Mouse (Mus musculus): Measurements from ENCODE around the gene Tarbp2.

The Tarbp2 gene

DNA sequence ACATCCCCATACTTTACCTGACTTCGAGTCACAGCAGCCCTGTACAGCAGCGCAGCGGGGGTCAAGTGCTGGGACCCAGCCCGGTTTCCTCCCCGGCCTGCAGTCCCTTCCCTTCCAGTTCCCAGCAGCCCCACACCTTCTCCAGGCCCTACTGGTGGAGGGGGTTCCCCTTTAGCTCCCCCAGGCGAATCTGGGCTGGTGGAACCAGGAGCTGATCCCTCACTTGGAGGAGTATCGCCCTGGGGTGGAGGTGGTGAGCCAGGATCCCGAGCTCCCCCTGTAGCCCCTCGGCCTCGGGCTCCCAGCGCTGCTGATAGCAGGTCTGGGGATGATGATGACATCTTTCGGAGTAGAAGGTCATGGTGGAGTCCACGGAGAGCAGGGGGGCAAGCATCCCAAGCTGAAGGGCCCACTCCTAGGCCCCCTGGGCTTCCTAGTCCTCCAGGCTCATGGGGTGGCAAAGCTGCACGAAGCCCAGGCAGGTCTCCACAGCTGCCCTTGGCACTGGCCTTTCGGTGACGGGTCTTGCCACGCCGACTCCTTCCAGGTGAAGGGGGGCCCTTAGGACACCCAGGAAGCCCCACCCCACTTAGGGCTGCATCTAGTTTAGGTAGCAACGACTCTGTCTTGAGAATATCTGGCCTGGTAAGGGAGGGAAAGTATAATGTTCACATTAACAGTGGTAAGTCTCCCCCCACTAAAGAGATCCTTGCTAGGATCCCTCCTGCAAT is 16.7 kb upstream of the Tarbp2 start:
- ChIA-PET CTCF (interaction anchor here in 1 of 4 experiments (0.6 kb wide), 1 partner anchor 9 kb away, joined by 4 read pairs; no protein-coding TSS in a partner anchor), POLR2A (interaction anchor here (0.5 to 21.1 kb wide), 35 partner anchors 8 to 194 kb away, joined by 3 to 518 read pairs (median 5); partner anchors contain the start of genes Tarbp2 (in 3 of the 4), Map3k12 (in 2 of the 4), Pcbp2 (in 2 of the 4) and Sp1 (in 2 of the 4))

DNA sequence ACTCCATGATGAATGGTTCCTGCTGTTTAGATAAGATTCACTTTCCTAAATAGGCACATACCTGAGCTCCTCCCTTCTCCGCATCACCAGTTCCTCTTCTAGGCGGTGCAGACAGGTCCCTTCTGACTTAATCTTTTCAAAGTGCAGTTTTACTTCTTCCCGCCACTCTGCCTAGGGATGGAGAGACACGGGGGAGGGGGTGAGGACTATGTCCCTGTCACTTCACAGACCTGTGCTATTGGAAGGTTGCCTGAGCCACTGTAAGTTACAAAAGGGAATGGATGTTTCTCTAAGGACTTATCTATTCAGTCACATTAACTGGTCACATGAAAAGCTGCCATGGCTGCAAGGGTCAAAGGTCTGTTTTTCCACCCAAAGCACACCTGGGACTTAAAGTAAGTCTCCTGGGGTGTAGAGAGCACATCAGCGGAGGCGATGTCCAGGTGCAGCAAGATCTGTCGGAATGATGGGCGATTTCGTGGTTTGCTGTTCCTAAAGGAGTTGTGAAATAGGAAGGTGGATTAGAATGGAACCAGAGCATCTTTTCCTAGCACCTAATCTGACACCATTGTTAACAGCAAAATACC is 15.6 kb upstream of the Tarbp2 start:
- ChIA-PET POLR2A (interaction anchor here (0.5 to 21.1 kb wide), 22 partner anchors 7 to 188 kb away, joined by 3 to 518 read pairs (median 10); partner anchors contain the start of genes Tarbp2 (in 3 of the 4), Map3k12 (in 2 of the 4), Pcbp2 (in 2 of the 4) and Npff (in 1 of the 4)), CTCF (no interaction called here)

DNA sequence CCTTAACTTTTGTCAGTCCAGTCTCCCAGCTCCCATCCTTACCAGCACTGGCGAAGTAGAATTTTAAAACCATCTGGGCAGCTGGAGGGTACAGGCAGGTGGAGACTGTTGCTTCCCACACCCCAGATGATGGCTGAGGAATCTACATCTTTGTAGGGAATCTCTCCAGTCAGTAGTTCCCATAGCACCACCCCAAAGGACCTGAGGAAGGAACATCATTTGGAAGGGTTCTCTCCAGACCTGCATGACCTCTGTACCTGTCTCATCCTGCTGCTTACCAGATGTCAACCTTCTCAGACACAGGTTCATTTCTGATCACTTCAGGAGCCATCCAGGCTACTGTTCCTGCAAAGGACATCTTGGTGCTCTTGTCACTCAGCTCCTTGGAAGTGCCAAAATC is 14.5 kb upstream of the Tarbp2 start, which contains the start of gene Gm10337:
Gene Gm10337 (plus strand): TSS at position 276 of the 400 bp plus-strand sequence.
- ChIA-PET CTCF (no interaction called here), POLR2A (interaction anchor here in 2 of 4 experiments (0.8 to 21.1 kb wide), 13 partner anchors 9 to 98 kb away, joined by 3 to 518 read pairs (median 7); partner anchors contain the start of genes Map3k12 (in 2 of the 2), Pcbp2 (in 2 of the 2), Tarbp2 (in 2 of the 2) and Npff (in 1 of the 2))

DNA sequence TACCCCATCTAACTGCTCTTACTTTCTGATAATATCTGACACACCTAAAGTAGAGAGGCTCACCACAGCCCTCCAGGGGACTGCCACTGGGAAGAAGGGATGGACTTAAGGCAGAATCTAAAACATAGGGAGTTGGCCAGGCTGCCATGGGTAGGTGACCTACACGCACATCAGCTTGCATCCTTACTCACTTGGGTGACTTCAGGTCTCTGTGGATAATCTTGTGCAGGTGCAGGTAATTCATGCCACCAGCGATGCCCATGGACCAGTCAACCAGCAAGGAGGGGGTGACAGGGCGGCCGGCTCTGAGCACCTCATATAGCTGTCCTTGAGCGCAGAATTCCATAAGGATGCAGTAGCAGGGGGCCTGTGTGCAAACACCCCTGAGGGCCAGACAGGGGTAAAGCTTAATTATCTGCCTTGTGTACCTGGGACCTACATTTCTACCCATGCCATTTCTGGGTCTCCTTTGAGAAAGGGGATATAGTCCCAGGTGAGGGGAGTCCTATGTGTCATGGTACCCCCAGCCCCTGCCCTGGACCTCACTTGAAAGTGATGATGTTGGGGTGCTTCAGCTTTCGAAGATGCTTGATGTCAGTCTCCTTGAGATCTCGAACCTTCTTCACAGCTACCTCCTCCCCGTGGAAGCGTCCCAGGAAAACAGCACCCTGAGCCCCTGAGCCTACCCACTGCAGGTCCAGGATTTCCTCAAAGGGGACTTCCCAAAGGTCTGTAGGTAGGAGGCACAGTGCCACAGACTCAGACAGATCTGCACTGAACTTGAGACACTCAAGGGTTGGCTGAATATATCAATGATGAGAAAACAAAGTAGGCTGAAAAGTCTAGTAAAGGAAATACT is 13.8 kb upstream of the Tarbp2 start:
- POLR2A ChIA-PET = interaction anchor here (0.6 to 21.1 kb wide), 18 partner anchors 8 to 199 kb away, joined by 3 to 518 read pairs (median 5); partner anchors contain the start of genes Tarbp2 (in 3 of the 4), Map3k12 (in 2 of the 4), Aaas (in 1 of the 4) and Npff (in 1 of the 4)

DNA sequence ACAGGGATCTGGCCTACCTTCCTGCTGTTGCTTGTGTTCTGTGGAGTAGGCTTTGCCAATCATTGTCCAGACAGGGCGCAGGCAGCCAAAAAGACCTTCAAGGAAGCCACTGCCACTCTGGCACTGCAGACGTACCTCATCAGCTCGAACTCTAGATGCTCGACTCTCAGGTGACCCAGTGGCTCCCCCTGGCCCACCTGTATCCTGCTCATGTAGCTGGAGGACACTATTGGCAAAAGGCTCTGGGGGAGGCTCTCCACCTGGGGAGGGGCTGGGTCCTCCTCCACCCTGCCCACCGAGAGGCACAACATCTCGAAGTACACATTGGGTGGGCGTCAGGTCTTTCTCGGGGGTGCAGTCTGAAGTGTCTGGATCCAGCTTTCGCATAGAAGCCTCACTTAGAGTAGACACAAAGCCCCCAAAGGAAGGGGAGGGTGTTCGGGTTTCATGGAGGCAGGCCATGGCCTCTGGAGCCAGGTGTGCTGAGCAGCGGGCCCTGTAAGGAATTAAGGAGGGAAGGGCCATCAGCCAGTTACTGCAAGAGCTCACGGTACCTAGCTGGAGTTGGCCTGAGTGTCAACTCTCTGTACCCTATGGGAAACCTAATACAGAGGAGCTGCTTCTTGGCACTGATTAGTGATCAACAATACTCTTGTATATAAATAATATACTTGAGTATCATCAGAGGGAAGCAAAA is 12.8 kb upstream of the Tarbp2 start:
- POLR2A ChIA-PET = interaction anchor here in 3 of 4 experiments (0.5 to 21.1 kb wide), 20 partner anchors 9 to 719 kb away, joined by 3 to 518 read pairs (median 4); partner anchors contain the start of genes Tarbp2 (in 3 of the 3), Map3k12 (in 2 of the 3), Aaas (in 1 of the 3) and Npff (in 1 of the 3)

More for the DNA sequence above, 13.8 kb upstream of the Tarbp2 start:
- CTCF ChIA-PET = interaction anchor here in 1 of 4 experiments (0.5 kb wide), 1 partner anchor 22 kb away, joined by 3 read pairs; no protein-coding TSS in a partner anchor

DNA sequence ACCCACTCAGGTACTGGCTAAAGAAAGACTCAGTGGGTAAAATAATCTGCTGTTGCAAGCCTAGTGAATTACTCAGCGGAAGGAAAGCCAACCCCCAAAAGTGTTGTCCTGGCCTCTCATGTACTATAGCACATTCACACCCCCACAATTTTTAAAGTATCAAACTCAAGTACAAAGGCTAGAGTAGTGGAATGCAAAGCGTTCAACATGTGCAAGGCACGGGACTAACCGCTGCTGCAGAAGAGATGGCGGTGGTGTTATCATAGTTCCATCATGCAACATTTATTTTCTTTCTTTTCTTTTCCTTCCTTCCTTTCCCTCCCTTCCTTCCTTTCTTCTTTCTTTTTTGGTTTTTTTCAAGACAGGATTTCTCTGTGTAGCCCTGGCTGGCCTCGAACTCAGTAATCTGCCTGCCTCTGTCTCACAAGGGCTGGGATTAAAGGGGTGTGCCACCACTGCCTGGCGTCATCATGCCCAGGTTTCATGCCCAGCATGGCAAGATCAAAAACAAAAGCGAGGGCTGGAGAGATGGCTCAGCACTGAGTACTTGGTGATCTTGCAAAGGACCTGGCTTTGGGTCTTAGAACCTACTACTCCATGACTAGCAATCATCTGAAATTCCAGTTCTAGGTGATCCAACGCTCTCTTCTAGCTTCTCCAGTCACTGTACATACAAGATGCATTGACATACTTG is 12.1 kb upstream of the Tarbp2 start:
- ChIA-PET POLR2A (interaction anchor here in 3 of 4 experiments (0.6 to 21.1 kb wide), 18 partner anchors 10 to 135 kb away, joined by 3 to 518 read pairs (median 6); partner anchors contain the start of genes Tarbp2 (in 3 of the 3), Map3k12 (in 2 of the 3) and Npff (in 1 of the 3)), CTCF (interaction anchor here in 1 of 4 experiments (1.0 kb wide), 1 partner anchor 124 kb away, joined by 3 read pairs; no protein-coding TSS in a partner anchor)

More for the DNA sequence above, 12.8 kb upstream of the Tarbp2 start:
- CTCF ChIA-PET = interaction anchor here in 2 of 4 experiments (0.5 to 1.0 kb wide), 2 partner anchors 11 to 124 kb away, joined by 3 to 4 read pairs; no protein-coding TSS in a partner anchor

DNA sequence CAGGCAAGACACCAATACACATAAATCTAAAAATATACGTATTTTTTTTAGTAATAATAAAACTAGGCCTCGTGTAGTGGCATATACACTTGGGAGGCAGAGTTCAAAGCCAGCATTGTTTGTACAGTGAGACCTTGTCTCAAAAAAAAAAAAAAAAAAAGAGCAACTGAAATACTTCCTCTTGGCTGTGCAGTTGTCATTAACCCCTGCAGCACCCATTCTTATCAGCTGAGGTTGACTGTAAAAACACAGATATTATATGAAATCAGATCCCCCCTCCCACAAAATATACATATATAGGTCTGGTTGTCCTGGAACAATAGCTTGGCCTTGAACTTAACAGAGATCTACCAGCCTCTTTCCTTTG is 11.5 kb upstream of the Tarbp2 start:
- POLR2A ChIA-PET = interaction anchor here in 3 of 4 experiments (0.6 to 21.1 kb wide), 16 partner anchors 12 to 227 kb away, joined by 3 to 518 read pairs (median 8); partner anchors contain the start of genes Tarbp2 (in 2 of the 3), Map3k12 (in 1 of the 3) and Npff (in 1 of the 3)
- CTCF ChIA-PET = interaction anchor here in 2 of 4 experiments (0.6 to 0.7 kb wide), 2 partner anchors 39 to 406 kb away, joined by 3 to 8 read pairs; no protein-coding TSS in a partner anchor

DNA sequence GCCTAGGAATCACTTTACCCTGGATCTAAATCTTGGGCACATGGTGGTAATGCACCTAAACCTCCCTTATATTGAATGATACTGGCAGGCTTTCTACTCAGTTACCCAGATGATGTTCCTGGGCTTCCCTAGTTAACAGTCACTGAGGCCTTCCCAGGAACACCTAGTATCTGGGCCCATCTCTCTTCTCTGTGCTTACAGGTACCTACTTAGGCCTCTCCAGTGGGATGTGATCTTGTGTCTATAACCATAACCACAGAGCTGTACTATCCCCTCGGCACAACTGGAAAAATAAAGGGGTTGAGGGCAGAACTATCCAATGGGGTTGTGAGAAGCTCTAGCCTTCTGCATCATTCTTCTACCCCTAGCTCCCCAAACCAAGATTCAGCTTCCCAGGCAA is 11.1 kb upstream of the Tarbp2 start:
- ChIA-PET POLR2A (interaction anchor here (0.6 to 21.1 kb wide), 26 partner anchors 8 to 227 kb away, joined by 3 to 296 read pairs (median 4); partner anchors contain the start of genes Tarbp2 (in 3 of the 4), Map3k12 (in 1 of the 4), Npff (in 1 of the 4) and Pcbp2 (in 1 of the 4)), CTCF (interaction anchor here in 2 of 4 experiments (0.6 to 0.7 kb wide), 2 partner anchors 39 to 406 kb away, joined by 3 to 8 read pairs; no protein-coding TSS in a partner anchor)

DNA sequence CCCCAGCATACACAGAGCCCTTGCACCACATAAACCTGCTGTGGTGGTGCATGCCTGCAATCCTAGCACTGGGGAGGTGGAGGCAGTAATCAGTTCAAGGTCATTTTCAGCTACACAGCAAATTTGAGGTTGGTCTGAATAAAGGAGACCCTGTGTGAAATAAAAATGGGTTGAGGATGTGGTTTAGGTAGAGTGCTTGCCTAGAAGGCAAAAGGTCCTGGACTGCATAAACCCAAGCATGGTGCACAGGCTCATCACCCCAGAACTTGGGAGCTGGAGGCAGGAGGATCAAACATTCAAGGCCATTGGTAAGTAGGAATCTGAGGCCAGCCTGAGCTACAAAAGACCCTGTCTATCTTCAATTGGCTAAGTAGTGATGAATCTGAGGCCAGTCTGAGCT is 10.4 kb upstream of the Tarbp2 start:
- ChIA-PET CTCF (interaction anchor here in 1 of 4 experiments (1.1 kb wide), 1 partner anchor 37 kb away, joined by 3 read pairs; the partner anchor contains the start of gene Pcbp2), POLR2A (interaction anchor here (0.6 to 21.1 kb wide), 36 partner anchors 7 to 283 kb away, joined by 3 to 296 read pairs (median 4); partner anchors contain the start of genes Tarbp2 (in 4 of the 4), Pcbp2 (in 2 of the 4), Sp1 (in 2 of the 4) and Atf7 (in 1 of the 4))

DNA sequence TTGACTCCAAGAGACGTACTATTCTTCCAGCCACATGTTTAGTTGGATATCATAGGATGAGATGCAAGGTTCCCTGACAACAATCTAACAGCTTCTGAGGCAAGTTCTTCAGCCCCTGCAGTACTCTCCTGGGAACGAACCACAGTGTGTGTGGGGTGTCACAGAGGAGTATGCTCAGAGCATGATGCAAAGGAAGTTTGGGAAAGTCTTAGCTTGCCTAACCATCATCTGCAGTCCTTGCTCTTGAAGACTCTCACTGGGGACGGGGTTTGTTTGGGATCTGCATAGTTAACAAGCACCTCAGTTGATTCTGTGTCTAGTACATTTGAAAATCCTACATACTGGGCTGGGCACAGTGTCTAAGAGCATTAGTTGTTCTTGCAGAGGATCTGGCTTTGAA is 9.7 kb upstream of the Tarbp2 start:
- CTCF ChIA-PET = interaction anchor here in 1 of 4 experiments (1.1 kb wide), 1 partner anchor 38 kb away, joined by 3 read pairs; the partner anchor contains the start of gene Pcbp2
- POLR2A ChIA-PET = interaction anchor here (0.6 to 21.1 kb wide), 30 partner anchors 7 to 284 kb away, joined by 3 to 296 read pairs (median 5); partner anchors contain the start of genes Tarbp2 (in 4 of the 4), Pcbp2 (in 2 of the 4), Sp1 (in 2 of the 4) and Atf7 (in 1 of the 4)

DNA sequence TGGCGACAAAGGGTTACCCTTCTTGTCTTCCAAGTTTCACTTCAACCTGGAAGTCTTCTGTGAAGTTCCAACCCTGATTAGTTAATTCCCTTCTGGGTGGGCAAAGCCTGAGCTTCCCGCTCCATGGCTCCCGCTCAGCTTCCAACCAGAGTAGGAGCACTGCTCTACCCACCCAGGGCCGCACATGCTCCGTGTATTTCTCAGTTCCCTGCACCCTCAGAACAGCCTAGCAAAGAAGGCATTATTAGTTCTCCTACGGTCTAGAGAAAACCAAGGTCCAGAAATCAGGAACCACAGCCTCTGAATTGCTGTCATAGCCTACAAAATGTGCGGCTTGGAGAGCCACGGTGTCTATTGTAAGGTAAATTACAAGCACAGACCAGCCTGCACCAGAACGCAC is 7.9 kb upstream of the Tarbp2 start:
- POLR2A ChIA-PET = interaction anchor here (0.6 to 21.1 kb wide), 49 partner anchors 8 to 374 kb away, joined by 3 to 296 read pairs (median 6); partner anchors contain the start of genes Pcbp2 (in 3 of the 4), Sp1 (in 3 of the 4), Tarbp2 (in 3 of the 4) and Aaas (in 1 of the 4)
- CTCF ChIA-PET = interaction anchor here in 3 of 4 experiments (0.5 to 2.1 kb wide), 6 partner anchors 9 to 131 kb away, joined by 3 to 7 read pairs (median 4); partner anchors contain the start of genes Npff (in 1 of the 3) and Pcbp2 (in 1 of the 3)

DNA sequence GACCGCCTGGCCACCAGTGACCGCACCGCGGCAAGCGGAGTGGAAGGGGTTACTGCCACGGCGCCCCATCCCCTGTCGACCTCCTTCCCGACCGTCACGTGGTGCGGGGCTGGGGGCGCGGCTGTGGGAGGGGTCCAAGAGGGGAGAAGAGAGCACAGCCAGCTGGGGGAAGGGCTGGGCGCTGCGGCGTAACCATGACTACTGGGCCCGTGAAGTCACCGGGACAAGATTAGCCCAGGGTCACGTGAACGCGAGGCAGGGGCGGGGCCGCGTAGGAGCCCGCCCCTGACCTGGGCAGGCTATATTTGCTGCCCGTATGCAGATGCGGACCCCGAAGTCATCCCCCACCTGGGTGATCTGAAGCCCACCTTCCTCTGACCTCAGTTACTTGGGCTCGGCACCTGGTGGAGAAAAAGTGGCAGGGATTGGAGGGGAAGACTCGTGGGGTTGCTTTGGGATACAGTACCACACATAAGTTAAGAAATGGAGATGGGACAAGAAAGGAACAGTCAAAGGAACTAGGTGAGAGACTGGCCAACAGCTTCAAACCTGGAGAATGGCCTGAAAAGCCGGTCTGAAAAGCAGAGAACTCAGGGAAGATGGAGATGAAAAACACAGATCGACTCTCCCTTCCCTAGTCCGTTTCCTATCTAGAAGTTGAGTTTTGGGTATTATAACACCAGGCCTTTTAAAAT is 7.3 kb upstream of the Tarbp2 start:
- CTCF ChIA-PET = interaction anchor here in 3 of 4 experiments (0.5 to 2.1 kb wide), 9 partner anchors 9 to 155 kb away, joined by 3 to 7 read pairs (median 4); partner anchors contain the start of genes Npff (in 1 of the 3) and Pcbp2 (in 1 of the 3)

DNA sequence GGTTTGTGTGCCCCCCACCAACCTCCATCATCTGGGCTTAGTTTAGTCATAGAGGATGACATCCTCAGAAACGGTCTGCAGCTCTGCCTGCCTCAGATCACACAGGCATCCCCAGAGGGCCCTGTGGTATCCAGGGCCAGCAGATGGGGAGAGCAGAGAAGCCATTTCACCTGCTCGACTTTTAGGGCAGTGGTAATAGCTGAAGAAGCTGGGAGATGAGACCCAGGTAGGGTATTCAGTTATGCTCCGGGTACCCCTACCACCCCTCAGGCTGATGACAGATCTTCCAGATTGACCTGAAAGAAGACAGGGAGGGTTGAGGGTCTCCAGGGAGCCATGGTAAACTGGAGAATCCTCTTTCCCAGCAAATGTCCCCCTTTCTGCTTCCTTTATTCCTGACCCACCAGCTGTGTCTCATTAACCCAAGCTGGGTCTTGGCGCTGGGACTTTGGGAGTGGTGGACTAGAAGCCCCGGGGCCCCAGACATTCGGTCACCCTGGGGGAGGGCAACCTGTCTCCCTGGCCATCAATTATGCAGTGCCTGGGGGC is 6.6 kb upstream of the Tarbp2 start:
- ChIA-PET CTCF (interaction anchor here in 2 of 4 experiments (1.0 to 2.1 kb wide), 3 partner anchors 14 to 156 kb away, joined by 3 to 7 read pairs (median 3); partner anchors contain the start of genes Npff (in 1 of the 2) and Pcbp2 (in 1 of the 2)), POLR2A (interaction anchor here in 3 of 4 experiments (0.5 to 21.1 kb wide), 30 partner anchors 10 to 1245 kb away, joined by 3 to 296 read pairs (median 6); partner anchors contain the start of genes Pcbp2 (in 2 of the 3), Sp1 (in 2 of the 3), Map3k12 (in 1 of the 3) and Npff (in 1 of the 3))

More for the DNA sequence above, 7.3 kb upstream of the Tarbp2 start:
- POLR2A ChIA-PET = interaction anchor here (0.6 to 21.1 kb wide), 54 partner anchors 7 to 1245 kb away, joined by 3 to 296 read pairs (median 6); partner anchors contain the start of genes Pcbp2 (in 3 of the 4), Sp1 (in 3 of the 4), Tarbp2 (in 3 of the 4) and Aaas (in 1 of the 4)

DNA sequence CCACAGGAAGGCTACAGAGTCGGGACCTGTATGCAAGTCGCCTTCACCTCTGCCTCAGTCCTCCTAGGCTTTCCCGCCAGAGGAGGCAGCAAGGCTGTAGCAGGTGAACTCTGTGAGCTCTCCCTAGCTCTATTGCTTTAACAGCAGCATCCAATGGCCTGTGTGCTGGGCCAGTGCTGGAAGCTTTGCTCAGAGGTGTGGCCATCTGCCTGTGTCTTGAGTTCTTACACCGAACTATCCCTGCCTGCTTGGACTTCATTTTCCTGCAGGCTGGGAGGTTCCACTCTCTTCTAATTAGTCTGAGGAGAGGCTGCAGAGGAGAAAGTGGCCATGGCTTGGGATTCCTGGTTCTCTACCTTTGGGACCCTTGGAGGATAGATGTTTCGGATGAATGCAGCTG is 6.0 kb upstream of the Tarbp2 start:
- CTCF ChIA-PET = interaction anchor here in 3 of 4 experiments (0.6 to 2.1 kb wide), 5 partner anchors 13 to 1183 kb away, joined by 3 to 7 read pairs (median 3); partner anchors contain the start of genes Npff (in 1 of the 3), Pcbp2 (in 1 of the 3) and Prr13 (in 1 of the 3)
- POLR2A ChIA-PET = interaction anchor here in 3 of 4 experiments (0.8 to 21.1 kb wide), 20 partner anchors 10 to 435 kb away, joined by 3 to 296 read pairs (median 8); partner anchors contain the start of genes Npff (in 2 of the 3), Pcbp2 (in 2 of the 3), Sp1 (in 2 of the 3) and Aaas (in 1 of the 3)
